Mouse (Mus musculus) urinary bladder, postnatal 4 days (tissue): Measurements from ENCODE around the gene Exosc6.
A peak's percentile ranks its signal among the peaks of the same experiment; 100 is the strongest.
"Not testable (repeated sequence)": the region's sequence is repeated elsewhere in the genome, so short reads cannot be mapped to it uniquely, and the experiment has no call there.

Experiments used
- DNase-seq, 2 experiments: peaks; one replicate each; pipeline ENCODE4 v3.0.0; 2021 to 2022; ENCODE audit warnings: low spot score in 2 of 2

The Exosc6 gene

DNA sequence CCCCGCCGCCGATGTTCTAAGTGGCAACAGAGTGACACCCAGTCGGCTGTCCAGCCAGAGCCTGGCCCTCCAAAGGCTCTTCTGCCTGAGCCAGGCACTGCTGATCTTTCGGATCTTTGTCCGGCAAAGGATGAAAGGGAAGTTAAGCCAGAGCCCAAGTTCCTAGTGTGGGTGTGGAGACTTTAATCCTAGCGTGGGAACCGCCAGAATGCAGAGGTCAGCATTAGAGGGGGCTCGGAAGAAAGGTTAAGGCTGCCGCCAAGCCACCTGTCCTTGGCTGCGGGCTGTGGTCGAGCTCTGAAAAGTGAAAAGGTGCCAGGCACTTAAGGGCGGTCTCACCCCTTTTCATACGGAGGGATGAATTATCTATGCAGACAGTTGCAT lies 5.5 kb downstream of the Exosc6 start:
- DNase-seq = no peak

DNA sequence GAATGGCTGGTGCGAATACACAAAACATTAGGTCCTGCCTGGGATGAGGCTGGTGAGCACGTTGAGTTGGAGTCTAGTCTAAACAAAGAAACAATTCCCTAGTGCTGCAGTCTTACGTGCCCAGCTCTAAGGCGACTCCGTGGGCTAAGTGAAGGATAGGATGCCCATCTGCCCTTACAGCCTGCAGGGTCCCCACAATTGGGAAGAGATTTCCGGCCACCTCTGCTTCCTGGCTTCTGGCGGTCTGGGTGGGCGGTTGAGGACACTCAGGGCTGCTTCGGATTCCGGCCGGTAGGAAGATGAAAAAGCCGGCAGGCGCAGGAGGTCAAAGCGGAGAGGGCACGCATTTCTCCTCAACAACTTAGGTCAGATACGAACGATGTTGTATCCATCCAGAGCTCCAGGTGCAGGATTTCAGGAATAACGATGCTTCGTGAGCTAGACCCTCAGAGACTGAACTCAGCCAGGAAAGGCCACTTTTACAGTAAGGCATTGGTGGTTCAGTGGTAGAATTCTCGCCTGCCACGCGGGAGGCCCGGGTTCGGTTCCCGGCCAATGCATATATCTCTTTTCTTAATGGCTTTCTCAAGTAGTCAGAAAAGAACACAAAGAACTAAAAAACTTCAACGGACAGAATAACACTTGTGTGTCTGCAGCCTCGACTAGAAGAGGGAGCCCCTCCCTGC lies 6.1 kb downstream of the Exosc6 start:
- peak; percentile 78 to 89 for DNase-seq

DNA sequence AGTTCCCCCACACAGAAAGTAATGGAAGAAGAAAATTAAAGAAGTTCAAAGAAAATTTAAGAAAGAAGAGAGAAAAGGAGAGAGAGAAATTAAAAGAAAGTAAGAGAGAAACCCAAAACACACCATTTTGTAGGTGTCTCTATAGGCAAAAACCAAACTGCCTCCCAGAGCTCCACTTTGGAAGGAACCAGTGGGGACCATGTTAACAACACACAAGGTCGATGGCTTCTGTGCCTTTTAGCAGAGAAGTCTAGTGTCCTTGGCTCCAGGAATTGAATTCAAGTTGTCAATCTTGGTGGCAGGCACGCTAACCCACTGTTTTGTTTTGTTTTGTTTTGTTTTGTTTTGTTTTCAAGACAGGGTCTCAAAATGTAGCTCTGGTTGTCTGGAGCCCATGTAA lies 6.8 kb downstream of the Exosc6 start:
- DNase-seq = no peak

DNA sequence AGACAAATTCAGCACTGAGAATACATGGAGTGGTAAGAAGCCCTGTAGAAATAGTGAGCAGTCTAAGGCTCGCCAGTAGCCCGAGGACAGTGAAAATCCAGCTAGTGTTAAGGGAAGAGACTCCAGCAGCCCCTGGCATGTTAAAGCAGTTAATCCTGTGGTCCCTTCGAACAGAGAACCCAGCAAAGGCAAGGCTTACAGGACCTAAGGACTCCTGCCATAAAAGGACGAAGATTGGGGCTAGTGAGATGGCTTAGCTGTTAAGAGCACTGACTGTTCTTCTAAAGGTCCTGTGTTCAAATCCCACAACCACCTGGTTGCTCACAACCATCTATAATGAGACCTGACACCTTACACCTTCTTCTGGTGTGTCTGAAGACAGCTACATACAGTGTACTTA lies 10.2 kb downstream of the Exosc6 start:
- DNase-seq = no peak

DNA sequence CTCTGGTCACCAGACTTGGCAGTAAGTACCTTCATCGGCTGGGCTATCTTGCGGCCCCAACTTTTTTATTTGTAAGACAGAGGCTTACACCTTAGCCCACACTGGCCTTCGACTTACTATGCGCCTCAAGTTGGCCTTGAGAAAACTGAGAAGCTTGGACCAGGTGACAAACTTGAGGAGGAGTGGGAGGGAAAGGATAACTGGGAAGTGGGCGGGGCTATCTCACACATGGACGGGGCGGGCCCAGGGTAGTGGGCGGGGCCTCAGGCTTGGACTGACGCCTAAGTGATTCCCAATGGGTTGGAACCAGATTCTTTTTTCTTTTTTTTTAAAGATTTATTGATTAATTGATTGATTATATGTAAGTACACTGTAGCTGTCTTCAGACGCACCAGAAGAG lies 11.3 kb downstream of the Exosc6 start:
- no peak for DNase-seq

DNA sequence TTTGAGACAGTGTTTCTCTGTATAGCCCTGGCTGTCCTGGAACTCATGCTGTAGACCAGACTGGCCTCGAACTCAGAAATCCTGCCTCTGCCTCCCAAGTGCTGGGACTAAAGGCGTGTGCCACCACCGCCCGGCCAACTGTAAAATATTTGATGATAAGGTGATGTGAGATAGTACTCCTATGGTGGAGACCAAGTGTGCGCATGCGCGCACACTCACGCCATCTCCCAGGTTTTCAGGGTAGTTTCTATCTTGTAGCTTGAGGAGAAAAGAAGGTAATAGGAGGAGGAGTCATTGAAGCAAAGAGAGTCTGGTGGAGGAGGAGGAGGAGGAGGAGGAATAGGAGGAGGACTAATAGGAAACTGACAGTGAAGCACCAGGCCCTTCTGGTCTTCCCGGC lies 12.5 kb downstream of the Exosc6 start:
- DNase-seq = not testable (repeated sequence)

- DNase-seq = no peak
Measured at GRCm38 (mm10) chr8:111075926-111076325, 19.8 kb downstream of the Exosc6 start.

- DNase-seq = no peak
Measured at GRCm38 (mm10) chr8:111079461-111079860, 23.3 kb downstream of the Exosc6 start.

DNA sequence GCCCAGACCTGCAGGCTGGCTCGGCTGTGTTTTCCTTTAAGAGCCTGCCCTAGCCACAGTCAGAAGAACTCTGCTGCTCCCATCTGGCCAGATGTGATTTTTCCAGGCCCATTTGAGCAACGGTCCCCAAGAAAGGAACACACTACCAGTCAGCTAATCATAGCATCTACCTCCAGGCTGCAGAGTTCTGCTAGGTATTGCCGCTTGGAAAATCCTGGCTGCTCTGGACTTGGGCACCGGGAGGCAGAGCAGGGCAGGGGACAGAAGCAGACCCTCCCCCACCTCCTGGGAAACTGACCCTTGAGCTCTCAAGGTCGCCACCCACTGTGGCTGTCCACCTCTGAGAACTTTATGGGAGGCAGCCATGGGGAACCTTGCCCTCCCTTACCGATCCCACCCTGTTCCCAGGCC lies 23.7 kb downstream of the Exosc6 start:
- no peak for DNase-seq

DNA sequence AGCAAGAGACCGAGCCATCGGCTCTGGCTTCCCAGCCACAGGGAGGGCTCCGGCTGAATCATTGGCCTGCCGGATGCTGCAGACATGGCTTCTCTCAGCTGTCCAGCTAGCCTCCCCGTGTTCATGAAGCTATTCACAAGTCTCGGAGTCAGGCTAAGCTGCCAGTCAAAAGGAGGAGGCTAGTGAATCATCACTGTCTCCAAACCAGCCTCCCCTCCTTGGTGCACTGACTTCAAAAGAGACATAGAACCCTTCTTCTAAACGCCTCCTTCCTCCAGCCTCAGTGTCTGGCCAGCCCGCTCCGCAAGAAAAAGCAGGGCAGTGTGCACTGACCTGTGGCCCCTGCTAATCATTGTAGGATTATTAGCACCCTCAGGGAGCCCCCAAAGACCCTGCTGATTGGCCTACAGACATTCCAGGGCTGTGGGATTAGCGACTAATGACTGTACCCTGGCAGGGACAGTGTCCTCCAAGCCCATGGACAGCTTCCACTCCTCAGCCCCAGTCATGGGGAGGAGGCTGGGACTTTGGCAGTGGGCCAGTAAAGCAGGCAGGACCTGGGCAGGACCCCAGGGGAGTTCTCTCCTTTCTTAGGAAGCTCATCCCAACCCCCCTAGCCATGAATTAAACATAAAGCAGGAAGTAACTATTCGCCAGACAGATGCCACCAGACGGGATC lies 25.6 kb downstream of the Exosc6 start:
- DNase-seq = no peak

DNA sequence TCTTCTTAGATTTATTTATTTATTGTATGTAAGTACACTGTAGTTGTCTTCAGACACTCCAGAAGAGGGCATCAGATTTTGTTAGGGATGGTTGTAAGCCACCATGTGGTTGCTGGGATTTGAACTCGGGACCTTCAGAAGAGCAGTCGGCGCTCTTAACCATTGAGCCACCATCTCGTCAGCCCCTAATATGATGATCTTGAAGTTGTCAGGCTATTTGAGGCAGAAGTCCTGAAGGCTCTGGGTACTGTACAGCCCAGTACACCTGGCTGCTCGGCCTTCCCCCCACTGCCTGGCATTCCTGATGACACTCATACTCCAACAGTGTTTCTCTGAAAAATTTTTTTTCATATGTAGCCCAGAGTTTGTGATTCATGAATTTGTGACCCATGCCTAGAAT lies 27.8 kb downstream of the Exosc6 start:
- not testable (repeated sequence) for DNase-seq

DNA sequence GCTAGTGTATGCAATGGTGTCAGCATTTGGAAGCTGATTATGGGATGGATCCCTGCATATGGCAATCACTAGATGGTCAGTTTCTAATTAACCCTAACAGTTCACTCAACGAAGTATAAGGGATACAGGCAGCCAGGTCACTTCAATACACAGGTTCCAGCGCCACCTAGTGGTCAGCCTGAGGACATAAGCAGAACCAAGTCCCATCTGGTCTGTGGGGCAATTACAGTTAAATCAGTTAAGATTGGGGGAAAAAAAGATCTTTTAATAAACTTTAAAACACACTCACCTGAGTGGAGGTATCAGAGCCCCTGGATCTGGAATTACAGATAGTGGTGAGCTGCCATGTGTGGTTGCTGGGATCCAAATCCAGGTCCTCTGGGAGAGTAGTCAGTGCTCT lies 34.0 kb downstream of the Exosc6 start:
- DNase-seq = peak; percentile 45 to 81

- DNase-seq = no peak
Measured at GRCm38 (mm10) chr8:111091706-111092105, 35.6 kb downstream of the Exosc6 start.

DNA sequence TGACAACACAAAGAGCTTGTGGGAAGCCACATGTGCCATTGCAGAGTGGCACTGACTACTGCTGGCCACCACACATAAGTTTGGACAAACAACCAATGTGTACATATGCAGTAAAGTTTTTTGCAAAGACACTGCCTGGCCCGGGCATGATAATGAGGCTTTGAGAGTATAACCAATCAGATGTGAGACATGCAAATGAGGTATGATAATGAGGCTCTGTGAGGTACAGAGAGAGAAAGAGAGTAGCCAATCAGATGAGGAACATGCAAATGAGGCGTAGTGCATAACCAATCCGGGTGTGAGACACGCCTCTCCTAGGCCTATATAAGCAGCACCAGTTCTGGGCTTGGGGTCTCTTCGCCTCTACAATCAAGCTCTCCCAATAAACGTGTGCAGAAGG lies 36.2 kb downstream of the Exosc6 start, which contains the start of gene Clec18a:
Clec18a (minus strand) TSS at position 101 of the 400 bp plus-strand sequence.
- not testable (repeated sequence) for DNase-seq

DNA sequence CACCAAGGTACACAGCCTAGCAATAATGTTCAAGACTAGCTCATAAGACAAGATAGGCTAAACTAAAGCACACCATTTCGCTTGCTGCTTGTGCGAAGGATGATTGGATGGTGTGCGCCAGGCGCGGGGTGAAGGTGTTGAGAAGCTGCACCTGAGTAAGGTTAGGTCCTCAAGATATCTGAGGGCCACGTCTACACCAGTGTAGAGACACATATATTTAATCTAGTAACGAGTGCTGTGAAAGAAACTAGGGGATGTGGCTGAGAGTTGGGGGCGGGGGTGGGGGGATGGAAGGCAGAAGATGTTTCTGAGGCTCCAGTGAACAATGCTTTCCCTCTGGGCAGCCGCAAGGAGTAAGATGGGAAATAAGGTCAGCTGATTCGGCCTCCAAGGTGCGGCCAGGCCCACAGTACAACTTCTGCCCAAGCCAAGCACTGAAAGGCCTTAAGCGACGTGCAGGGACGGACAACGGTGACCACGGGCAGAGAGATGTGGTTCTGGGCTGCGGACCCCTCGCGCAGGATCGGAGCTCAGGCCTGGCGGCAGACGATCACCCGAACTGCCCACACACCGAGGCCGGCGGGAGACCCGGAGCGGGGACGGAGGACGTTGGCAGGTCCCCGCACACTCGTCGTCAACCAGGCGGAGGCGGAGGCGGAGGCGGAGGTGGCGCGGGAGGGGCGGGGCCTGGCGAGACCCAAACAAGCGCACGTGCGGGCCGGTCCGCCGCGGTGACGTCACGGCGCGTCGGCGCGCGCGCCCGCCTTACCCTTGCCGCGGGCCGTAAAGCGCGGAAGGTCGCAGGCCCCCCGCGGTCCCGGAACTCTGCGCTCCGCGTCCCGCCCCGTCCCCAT lies 38.0 kb downstream of the Exosc6 start, which contains the start of gene Pdpr:
Pdpr (plus strand) TSS at position 766 of the 854 bp plus-strand sequence.
- DNase-seq = peak; percentile 91 to 92

- DNase-seq = peak in 1 of 2 experiments; percentile 27
Measured at GRCm38 (mm10) chr8:111094719-111095302, 38.7 kb downstream of the Exosc6 start.
